Mouse (Mus musculus): ENCODE measurements at regions not wholly inside any gene's neighbourhood (a gene's known extent, or its start where the extent isn't known, plus 50 kb on each side); places are given as distances from the start of the nearest gene placed in this dataset.

GRCm38 (mm10) chr2:50908762-50909161, 240.1 kb downstream of the Rnd3 start:
- no peak overlapping the region for H3K4me2 ChIP-seq (replicated peaks)
- no peak for ATAC-seq
- no peak overlapping the region for H3K9ac ChIP-seq
- H3K27me3 ChIP-seq (replicated peaks), result no peaks in the 10 kb centered on the region
- no peaks in the 10 kb centered on the region for H3K36me3 ChIP-seq
- H3K27ac ChIP-seq, result no peak overlapping the region
- no peaks in the 10 kb centered on the region for H3K9me3 ChIP-seq
- WGBS, result 76% methylated on average over 3 of the region's 3 CpGs
- no peaks in the 10 kb centered on the region for H3K4me1 ChIP-seq (replicated peaks)
- H3K4me3 ChIP-seq (replicated peaks), result no peak overlapping the region

- Histone ChIP-seq H3K36me3 (no peaks in the 10 kb centered on the region), H3K4me2 (replicated peaks) (no peak overlapping the region), H3K9ac (no peak overlapping the region), H3K27ac (no peak overlapping the region), H3K4me3 (replicated peaks) (no peak overlapping the region), H3K9me3 (no peaks in the 10 kb centered on the region), H3K4me1 (replicated peaks) (no peaks in the 10 kb centered on the region), H3K27me3 (replicated peaks) (no peaks in the 10 kb centered on the region)
- WGBS, result 65% methylated on average over 8 of the region's 8 CpGs
- no peak for ATAC-seq
Measured at GRCm38 (mm10) chr2:50902701-50903100, 246.2 kb downstream of the Rnd3 start.

- no peaks in the 10 kb centered on the region for H3K9me3 ChIP-seq
- H3K4me1 ChIP-seq (replicated peaks), result no peaks in the 10 kb centered on the region
- no peak for ATAC-seq
- H3K4me3 ChIP-seq (replicated peaks), result no peak overlapping the region
- no peak overlapping the region for H3K27ac ChIP-seq
- H3K9ac ChIP-seq, result no peak overlapping the region
- WGBS, result 81% methylated on average over 9 of the region's 9 CpGs
- H3K27me3 ChIP-seq (replicated peaks), result no peaks in the 10 kb centered on the region
- H3K4me2 ChIP-seq (replicated peaks), result no peak overlapping the region
- no peaks in the 10 kb centered on the region for H3K36me3 ChIP-seq
Measured at GRCm38 (mm10) chr2:50902220-50902619, 246.7 kb downstream of the Rnd3 start.

- H3K9me3 ChIP-seq, result no peaks in the 10 kb centered on the region
- H3K9ac ChIP-seq, result no peak overlapping the region
- 0 out of 2 replicates have a peak, but pooled peaks cover 2% of the 10 kb centered on the region for H3K4me1 ChIP-seq (replicated peaks)
- no peak overlapping the region for H3K4me2 ChIP-seq (replicated peaks)
- no peak overlapping the region for H3K27ac ChIP-seq
- ATAC-seq, result no peak
- H3K4me3 ChIP-seq (replicated peaks), result no peak overlapping the region
- no peaks in the 10 kb centered on the region for H3K36me3 ChIP-seq
- 72% methylated on average over 5 of the region's 5 CpGs for WGBS
- H3K27me3 ChIP-seq (replicated peaks), result no peaks in the 10 kb centered on the region
Measured at GRCm38 (mm10) chr2:50888992-50889391, 259.9 kb downstream of the Rnd3 start.

- no peak overlapping the region for H3K4me3 ChIP-seq (replicated peaks)
- no peaks in the 10 kb centered on the region for H3K36me3 ChIP-seq
- no peak overlapping the region for H3K9ac ChIP-seq
- no peaks in the 10 kb centered on the region for H3K9me3 ChIP-seq
- no peaks in the 10 kb centered on the region for H3K27me3 ChIP-seq (replicated peaks)
- ATAC-seq, result no peak
- no peak overlapping the region for H3K4me2 ChIP-seq (replicated peaks)
- no peak overlapping the region for H3K27ac ChIP-seq
- 0 out of 2 replicates have a peak, but pooled peaks cover 2% of the 10 kb centered on the region for H3K4me1 ChIP-seq (replicated peaks)
- WGBS, result 75% methylated on average over 4 of the region's 4 CpGs
Measured at GRCm38 (mm10) chr2:50887954-50888353, 261.0 kb downstream of the Rnd3 start.

- H3K9ac ChIP-seq, result no peak overlapping the region
- H3K9me3 ChIP-seq, result no peaks in the 10 kb centered on the region
- ATAC-seq, result no peak
- 48% methylated on average over 7 of the region's 7 CpGs for WGBS
- H3K4me3 ChIP-seq (replicated peaks), result no peak overlapping the region
- H3K4me1 ChIP-seq (replicated peaks), result 0 out of 2 replicates have a peak, but pooled peaks cover 2% of the 10 kb centered on the region
- H3K27me3 ChIP-seq (replicated peaks), result no peaks in the 10 kb centered on the region
- no peak overlapping the region for H3K4me2 ChIP-seq (replicated peaks)
- H3K36me3 ChIP-seq, result no peaks in the 10 kb centered on the region
- H3K27ac ChIP-seq, result no peak overlapping the region
Measured at GRCm38 (mm10) chr2:50885924-50886315, 263.0 kb downstream of the Rnd3 start.

GRCm38 (mm10) chr2:50885280-50885923, 263.5 kb downstream of the Rnd3 start:
- no peak overlapping the region for H3K4me2 ChIP-seq (replicated peaks)
- H3K36me3 ChIP-seq, result no peaks in the 10 kb centered on the region
- H3K27me3 ChIP-seq (replicated peaks), result no peaks in the 10 kb centered on the region
- 61% methylated on average over 4 of the region's 4 CpGs for WGBS
- 0 out of 2 replicates have a peak, but pooled peaks cover 2% of the 10 kb centered on the region for H3K4me1 ChIP-seq (replicated peaks)
- no peak overlapping the region for H3K27ac ChIP-seq
- no peaks in the 10 kb centered on the region for H3K9me3 ChIP-seq
- peak; percentile 84 for ATAC-seq
- H3K9ac ChIP-seq, result no peak overlapping the region
- H3K4me3 ChIP-seq (replicated peaks), result no peak overlapping the region

GRCm38 (mm10) chr2:50881514-50882038, 267.3 kb downstream of the Rnd3 start:
- H3K36me3 ChIP-seq, result no peaks in the 10 kb centered on the region
- no peak overlapping the region for H3K9ac ChIP-seq
- WGBS, result 67% methylated on average over 4 of the region's 4 CpGs
- H3K27me3 ChIP-seq (replicated peaks), result no peaks in the 10 kb centered on the region
- H3K4me1 ChIP-seq (replicated peaks), result 0 out of 2 replicates have a peak, but pooled peaks cover 2% of the 10 kb centered on the region
- no peak for ATAC-seq
- H3K9me3 ChIP-seq, result no peaks in the 10 kb centered on the region
- H3K4me2 ChIP-seq (replicated peaks), result no peak overlapping the region
- no peak overlapping the region for H3K27ac ChIP-seq
- no peak overlapping the region for H3K4me3 ChIP-seq (replicated peaks)

GRCm38 (mm10) chr2:50880806-50881205, 268.1 kb downstream of the Rnd3 start:
- no peaks in the 10 kb centered on the region for H3K9me3 ChIP-seq
- no peak for ATAC-seq
- 88% methylated on average over 4 of the region's 4 CpGs for WGBS
- no peaks in the 10 kb centered on the region for H3K27me3 ChIP-seq (replicated peaks)
- H3K4me1 ChIP-seq (replicated peaks), result 0 out of 2 replicates have a peak, but pooled peaks cover under 1% of the 10 kb centered on the region
- no peak overlapping the region for H3K4me2 ChIP-seq (replicated peaks)
- H3K27ac ChIP-seq, result no peak overlapping the region
- H3K36me3 ChIP-seq, result no peaks in the 10 kb centered on the region
- no peak overlapping the region for H3K4me3 ChIP-seq (replicated peaks)
- H3K9ac ChIP-seq, result no peak overlapping the region

- H3K36me3 ChIP-seq, result no peaks in the 10 kb centered on the region
- peak; percentile 84 for ATAC-seq
- H3K9me3 ChIP-seq, result no peaks in the 10 kb centered on the region
- H3K4me2 ChIP-seq (replicated peaks), result peak overlapping the region; percentile 24; the same call in 1 of the 2 replicates
- H3K4me3 ChIP-seq (replicated peaks), result no peak overlapping the region
- WGBS, result 54% methylated on average over 17 of the region's 17 CpGs
- H3K9ac ChIP-seq, result no peak overlapping the region
- H3K27ac ChIP-seq, result no peak overlapping the region
- no peaks in the 10 kb centered on the region for H3K4me1 ChIP-seq (replicated peaks)
- no peaks in the 10 kb centered on the region for H3K27me3 ChIP-seq (replicated peaks)
Measured at GRCm38 (mm10) chr2:50877716-50878115, 271.2 kb downstream of the Rnd3 start.

- no peak overlapping the region for H3K9ac ChIP-seq
- no peak overlapping the region for H3K4me3 ChIP-seq (replicated peaks)
- H3K4me2 ChIP-seq (replicated peaks), result no peak overlapping the region
- 90% methylated on average over 6 of the region's 6 CpGs for WGBS
- no peak for ATAC-seq
- H3K27me3 ChIP-seq (replicated peaks), result no peaks in the 10 kb centered on the region
- no peaks in the 10 kb centered on the region for H3K36me3 ChIP-seq
- no peak overlapping the region for H3K27ac ChIP-seq
- no peaks in the 10 kb centered on the region for H3K4me1 ChIP-seq (replicated peaks)
- H3K9me3 ChIP-seq, result no peaks in the 10 kb centered on the region
Measured at GRCm38 (mm10) chr2:50875072-50875471, 273.8 kb downstream of the Rnd3 start.

- H3K36me3 ChIP-seq, result no peaks in the 10 kb centered on the region
- no peak overlapping the region for H3K27ac ChIP-seq
- WGBS, result 85% methylated on average over 8 of the region's 8 CpGs
- no peaks in the 10 kb centered on the region for H3K27me3 ChIP-seq (replicated peaks)
- no peaks in the 10 kb centered on the region for H3K9me3 ChIP-seq
- no peak overlapping the region for H3K9ac ChIP-seq
- no peak overlapping the region for H3K4me2 ChIP-seq (replicated peaks)
- no peak overlapping the region for H3K4me3 ChIP-seq (replicated peaks)
- no peak for ATAC-seq
- H3K4me1 ChIP-seq (replicated peaks), result 0 out of 2 replicates have a peak, but pooled peaks cover 2% of the 10 kb centered on the region
Measured at GRCm38 (mm10) chr2:50853538-50854244, 295.2 kb downstream of the Rnd3 start.
